Mouse (Mus musculus): ENCODE data around the gene Ndufb10.

GRCm38 (mm10) chr17:24729067-24729466 lies 4.8 kb upstream of the Ndufb10 start:
- TF ChIP-seq CTCF (IDR thresholded peaks at IDR 0.05) (no peak), EP300 (IDR thresholded peaks at IDR 0.05; ENCODE audit: insufficient read depth, low read depth, low read length) (no peak), POLR2A (IDR thresholded peaks at IDR 0.05; ENCODE audit: insufficient read depth, low read depth, low read length) (no peak)
